Mouse (Mus musculus) midbrain, embryonic 13.5 days (tissue): ENCODE results near the gene Mgst3. TPM values are rescaled to one million over a fixed set of nuclear protein-coding genes. Genes with fewer than 3 reads are reported as not detected.
A peak's percentile ranks its signal among the peaks of the same experiment; 100 is the strongest.

ENCODE experiments used
- ATAC-seq: fragments of 200-750 bp; cut with Nextera tagmentation; 2 replicates; pipeline ENCODE4 v1.8.0; 2017; ENCODE audit warnings: mild to moderate bottlenecking, moderate TSS enrichment, moderate library complexity
- H3K27ac ChIP-seq: fragments of 300-500 bp; sonication (generic); 2 replicates; pipeline ENCODE4 v1.5.1; 2015; ENCODE audit warnings: inconsistent platforms, mild to moderate bottlenecking, moderate library complexity
- H3K27me3 ChIP-seq: fragments of 300-500 bp; sonication (generic); 2 replicates; pipeline ENCODE4 v1.6.1; 2015; ENCODE audit warnings: mild to moderate bottlenecking, inconsistent platforms
- H3K36me3 ChIP-seq: fragments of 300-500 bp; sonication (generic); 2 replicates; pipeline ENCODE4 v1.6.1; 2015; ENCODE audit warnings: mild to moderate bottlenecking, inconsistent platforms
- H3K4me1 ChIP-seq: fragments of 300-500 bp; sonication (generic); replicated peaks from 2 replicates; pipeline ENCODE4 v1.6.1; 2015; ENCODE audit warnings: inconsistent platforms
- H3K4me2 ChIP-seq: fragments of 300-500 bp; sonication (generic); replicated peaks from 2 replicates; pipeline ENCODE4 v1.6.1; 2015; ENCODE audit warnings: moderate library complexity, mild to moderate bottlenecking, inconsistent platforms
- H3K4me3 ChIP-seq: fragments of 300-500 bp; sonication (generic); replicated peaks from 2 replicates; pipeline ENCODE4 v1.5.1; 2015; ENCODE audit warnings: mild to moderate bottlenecking, inconsistent platforms
- H3K9ac ChIP-seq: fragments of 300-500 bp; sonication (generic); replicated peaks from 2 replicates; pipeline ENCODE4 v1.6.1; 2015; ENCODE audit warnings: mild to moderate bottlenecking, inconsistent platforms
- H3K9me3 ChIP-seq: fragments of 300-500 bp; sonication (generic); 2 replicates; pipeline ENCODE4 v1.6.1; 2016; ENCODE audit warnings: mild to moderate bottlenecking, inconsistent platforms
- WGBS: fragments of 180-500 bp; shearing (Covaris S2); methylation state at CpG from one replicate; pipeline ENCODE4 v1.1.7; 2015; 5-methylcytosine and 5-hydroxymethylcytosine counted together
- polyA plus RNA-seq: library from polyadenylated mRNA; unstranded; fragments of >200 nt; fragmentation: Nextera tagmentation; extraction: Ambion mirVana; gene quantifications from 2 replicates; pipeline ENCODE4 v1.2.1, GENCODE M21; 2015

The Mgst3 gene
- 80.2 and 83.6 TPM in 2 replicates for polyA plus RNA-seq

- ATAC-seq: peak; percentile 96
- Histone ChIP-seq H3K9ac (peak within 1 kb of the TSS; percentile 73), H3K4me3 (peak within 1 kb of the TSS; percentile 67), H3K36me3 (no peaks in the 10 kb centered on the region), H3K27ac (peak within 1 kb of the TSS; percentile 77), H3K9me3 (no peaks in the 10 kb centered on the region), H3K4me2 (peak within 1 kb of the TSS; percentile 87), H3K27me3 (peaks cover 25% of the 10 kb centered on the region), H3K4me1 (peaks cover 14% of the 10 kb centered on the region)
- WGBS: under 1% methylated on average over 45 of the region's 45 CpGs
These were observed at the start of gene Mgst3 for GRCm38 (mm10) chr1:167393683-167394492. Mgst3 (minus strand) TSS chr1:167393841.

DNA sequence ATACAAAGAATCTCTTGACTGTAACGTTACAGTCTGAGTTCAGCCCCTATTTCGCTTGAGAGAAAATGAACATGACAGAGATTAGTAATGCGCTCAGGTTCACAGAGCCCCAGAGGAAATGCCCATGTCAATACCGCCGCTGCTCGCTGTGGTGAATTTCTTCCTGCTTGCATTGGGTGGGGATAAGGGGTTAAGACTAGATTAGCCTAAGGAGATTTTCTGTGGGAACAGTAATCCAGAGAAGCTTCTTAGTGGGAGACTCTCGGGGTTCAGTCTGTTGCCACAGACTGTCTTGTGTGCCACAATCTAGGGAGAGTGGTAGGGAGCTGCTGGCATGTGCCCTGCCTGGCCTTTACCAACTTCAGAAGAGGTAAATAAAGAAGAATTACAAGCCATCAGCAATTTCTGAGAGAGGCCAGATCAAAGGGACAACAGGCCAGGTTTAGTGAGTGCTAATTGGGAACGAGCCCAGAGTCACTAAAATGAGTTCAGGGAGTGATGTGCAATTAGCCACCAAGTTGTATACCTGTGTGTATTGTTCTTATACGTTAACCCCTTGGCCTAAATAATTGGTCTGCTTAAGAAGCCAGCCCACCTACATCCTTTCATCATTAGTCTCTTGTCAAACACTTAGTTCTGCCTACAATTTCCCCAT is 44.7 kb upstream of the Mgst3 start:
- H3K27me3 ChIP-seq: no peaks in the 10 kb centered on the region
- WGBS: 53% methylated on average over 9 of the region's 9 CpGs
- no peaks in the 10 kb centered on the region for H3K9me3 ChIP-seq
- ATAC-seq: no peak
- 0 out of 2 replicates have a peak, but pooled peaks cover 2% of the 10 kb centered on the region for H3K4me1 ChIP-seq
- no peak overlapping the region for H3K9ac ChIP-seq
- H3K27ac ChIP-seq: no peak overlapping the region
- no peak overlapping the region for H3K4me3 ChIP-seq
- H3K36me3 ChIP-seq: no peaks in the 10 kb centered on the region
- no peak overlapping the region for H3K4me2 ChIP-seq

DNA sequence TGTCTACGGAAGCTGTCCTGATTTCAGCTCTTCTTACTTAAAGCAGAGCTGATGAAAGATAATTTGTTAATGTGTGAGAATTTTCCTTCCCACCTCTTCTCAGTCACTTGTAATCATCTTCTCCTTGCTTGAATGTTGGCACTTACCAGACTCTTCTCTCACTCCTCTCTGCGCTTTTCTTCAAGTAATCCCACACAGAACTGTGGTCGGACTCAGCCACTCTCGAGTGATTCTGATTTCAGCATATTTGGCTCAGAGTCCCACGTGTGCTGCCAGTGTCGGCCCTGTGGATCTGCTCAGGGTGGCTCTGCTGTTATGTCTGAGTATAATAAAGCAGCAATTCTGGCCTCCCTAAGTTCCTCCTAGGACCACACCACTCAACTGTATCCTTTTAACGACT is 43.5 kb upstream of the Mgst3 start:
- Histone ChIP-seq H3K4me1 (0 out of 2 replicates have a peak, but pooled peaks cover 2% of the 10 kb centered on the region), H3K36me3 (no peaks in the 10 kb centered on the region), H3K4me2 (no peak overlapping the region), H3K27ac (no peak overlapping the region), H3K4me3 (no peak overlapping the region), H3K27me3 (no peaks in the 10 kb centered on the region), H3K9ac (no peak overlapping the region), H3K9me3 (no peaks in the 10 kb centered on the region)
- 84% methylated on average over 7 of the region's 7 CpGs for WGBS
- ATAC-seq: no peak

- no peak overlapping the region for H3K4me2 ChIP-seq
- H3K36me3 ChIP-seq: no peaks in the 10 kb centered on the region
- H3K27me3 ChIP-seq: no peaks in the 10 kb centered on the region
- no peak overlapping the region for H3K9ac ChIP-seq
- no peak overlapping the region for H3K27ac ChIP-seq
- 88% methylated on average over 7 of the region's 7 CpGs for WGBS
- ATAC-seq: no peak
- no peaks in the 10 kb centered on the region for H3K9me3 ChIP-seq
- H3K4me1 ChIP-seq: 0 out of 2 replicates have a peak, but pooled peaks cover 2% of the 10 kb centered on the region
- H3K4me3 ChIP-seq: no peak overlapping the region
These were observed 42.7 kb upstream of the Mgst3 start for GRCm38 (mm10) chr1:167436186-167436975.

- no peaks in the 10 kb centered on the region for H3K36me3 ChIP-seq
- H3K9ac ChIP-seq: no peak overlapping the region
- no peak for ATAC-seq
- H3K4me2 ChIP-seq: no peak overlapping the region
- H3K27ac ChIP-seq: no peak overlapping the region
- 88% methylated on average over 4 of the region's 4 CpGs for WGBS
- H3K4me3 ChIP-seq: no peak overlapping the region
- no peaks in the 10 kb centered on the region for H3K27me3 ChIP-seq
- H3K9me3 ChIP-seq: no peaks in the 10 kb centered on the region
- 0 out of 2 replicates have a peak, but pooled peaks cover 2% of the 10 kb centered on the region for H3K4me1 ChIP-seq
These were observed 41.3 kb upstream of the Mgst3 start for GRCm38 (mm10) chr1:167434931-167435330.

DNA sequence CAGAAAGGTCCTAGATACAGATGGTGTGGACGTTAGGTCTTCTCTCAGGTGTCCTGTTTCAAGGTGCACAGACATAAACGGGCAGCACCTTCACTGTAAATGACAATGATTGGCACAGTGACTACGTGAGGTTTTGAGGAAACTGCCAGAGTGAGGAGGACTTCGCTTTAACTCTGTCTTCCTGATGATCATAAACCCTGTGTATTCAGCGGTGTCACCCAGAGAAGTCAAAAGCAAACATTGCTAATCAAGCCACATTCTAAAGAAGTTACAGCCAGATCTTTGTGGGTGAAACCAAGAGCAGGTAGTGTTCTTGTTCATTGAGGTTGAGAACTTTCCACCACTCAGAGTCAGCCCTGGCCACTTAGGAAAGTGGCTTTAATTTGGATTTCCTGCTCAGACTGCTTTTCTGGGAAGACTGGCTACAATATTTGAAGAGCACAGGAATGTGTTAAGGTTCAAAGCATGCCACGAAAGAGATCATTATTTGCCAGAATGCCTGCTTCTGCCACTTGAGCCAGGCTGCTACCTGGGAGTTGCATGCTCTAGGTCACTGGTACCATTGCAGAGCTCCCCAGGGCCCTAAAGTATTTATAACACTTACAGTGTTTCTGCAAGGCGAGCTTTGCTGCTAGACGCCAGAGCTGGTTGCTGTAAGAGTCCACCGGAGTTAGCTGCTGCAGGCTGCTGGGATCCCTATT is 37.5 kb upstream of the Mgst3 start:
- ATAC-seq: no peak
- WGBS: 69% methylated on average over 9 of the region's 9 CpGs
- H3K4me1 ChIP-seq: no peaks in the 10 kb centered on the region

GRCm38 (mm10) chr1:167426681-167427080 is 33.0 kb upstream of the Mgst3 start:
- Histone ChIP-seq H3K4me2 (no peak overlapping the region), H3K27me3 (no peaks in the 10 kb centered on the region), H3K9me3 (no peaks in the 10 kb centered on the region), H3K36me3 (no peaks in the 10 kb centered on the region), H3K4me3 (no peak overlapping the region), H3K9ac (no peak overlapping the region), H3K4me1 (no peaks in the 10 kb centered on the region), H3K27ac (no peak overlapping the region)
- 84% methylated on average over 7 of the region's 7 CpGs for WGBS
- ATAC-seq: no peak

More for the DNA sequence above, 37.5 kb upstream of the Mgst3 start:
- H3K36me3 ChIP-seq: no peaks in the 10 kb centered on the region
- H3K27me3 ChIP-seq: no peaks in the 10 kb centered on the region
- H3K9me3 ChIP-seq: no peaks in the 10 kb centered on the region
- no peak overlapping the region for H3K4me3 ChIP-seq
- no peak overlapping the region for H3K9ac ChIP-seq
- H3K27ac ChIP-seq: no peak overlapping the region
- H3K4me2 ChIP-seq: no peak overlapping the region

DNA sequence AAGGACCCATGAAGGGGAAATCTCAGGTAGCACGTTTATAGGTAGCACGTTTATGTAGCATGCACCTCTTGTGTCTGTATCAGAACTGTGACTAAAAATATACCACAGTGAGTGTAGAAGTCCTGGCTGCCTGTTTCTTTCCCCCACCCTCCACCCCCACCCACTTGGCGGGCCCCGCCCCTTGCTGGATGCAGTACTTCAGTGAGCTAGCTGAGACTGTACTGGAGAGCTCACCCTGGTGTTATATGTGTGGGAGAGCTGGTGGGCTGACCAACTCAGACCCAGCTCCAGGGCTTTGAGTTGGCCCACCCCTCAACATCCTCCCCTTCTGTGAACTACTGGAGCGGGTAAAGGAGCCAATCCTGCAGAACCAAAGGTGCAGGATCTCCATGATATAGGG is 31.9 kb upstream of the Mgst3 start:
- Histone ChIP-seq H3K4me3 (no peak overlapping the region), H3K9ac (no peak overlapping the region), H3K4me2 (no peak overlapping the region), H3K4me1 (no peaks in the 10 kb centered on the region), H3K27ac (no peak overlapping the region), H3K27me3 (no peaks in the 10 kb centered on the region), H3K36me3 (no peaks in the 10 kb centered on the region), H3K9me3 (no peaks in the 10 kb centered on the region)
- ATAC-seq: no peak
- WGBS: 91% methylated on average over 5 of the region's 5 CpGs

GRCm38 (mm10) chr1:167422501-167423240 is 29.0 kb upstream of the Mgst3 start:
- no peak overlapping the region for H3K9ac ChIP-seq
- WGBS: 78% methylated on average over 11 of the region's 11 CpGs

DNA sequence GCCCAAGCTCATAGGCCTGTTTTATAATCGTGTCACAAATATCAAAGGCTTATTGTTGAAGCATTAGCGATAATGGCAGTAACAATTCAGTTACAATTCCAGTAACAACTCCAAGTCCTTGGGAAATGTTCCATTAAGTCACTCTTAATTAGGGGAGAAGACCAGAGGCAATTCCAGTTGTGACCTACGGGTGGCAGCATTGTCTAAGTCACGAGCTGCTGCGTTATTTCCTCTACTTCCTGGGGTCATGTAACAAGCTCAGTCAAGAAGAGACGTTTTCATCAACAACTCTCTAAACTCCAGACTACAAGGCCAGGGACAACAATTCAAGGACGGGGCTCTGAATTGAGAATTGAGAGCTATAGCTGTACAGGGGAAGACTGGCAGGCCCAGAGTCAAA is 21.2 kb upstream of the Mgst3 start:
- WGBS: 6% methylated on average over 7 of the region's 7 CpGs
- Histone ChIP-seq H3K27me3 (no peaks in the 10 kb centered on the region), H3K4me2 (no peak overlapping the region), H3K9ac (no peak overlapping the region), H3K9me3 (no peaks in the 10 kb centered on the region), H3K4me1 (no peaks in the 10 kb centered on the region), H3K27ac (no peak overlapping the region), H3K36me3 (no peaks in the 10 kb centered on the region), H3K4me3 (no peak overlapping the region)
- no peak for ATAC-seq

More at GRCm38 (mm10) chr1:167422501-167423240, 29.0 kb upstream of the Mgst3 start:
- Histone ChIP-seq H3K36me3 (no peaks in the 10 kb centered on the region), H3K4me3 (no peak overlapping the region), H3K27me3 (no peaks in the 10 kb centered on the region), H3K4me2 (no peak overlapping the region), H3K4me1 (no peaks in the 10 kb centered on the region), H3K27ac (no peak overlapping the region), H3K9me3 (no peaks in the 10 kb centered on the region)
- no peak for ATAC-seq
